Mouse (Mus musculus) limb, embryonic 14.5 days (tissue): ENCODE results near the gene Art4. TPM values are rescaled to one million over a fixed set of nuclear protein-coding genes. Genes with fewer than 3 reads are reported as not detected.

ENCODE experiments used
- ATAC-seq: fragments of 200-750 bp; cut with Nextera tagmentation; 2 replicates; pipeline ENCODE4 v1.8.0; 2017; ENCODE audit warnings: low read depth, moderate number of reproducible peaks, moderate TSS enrichment; ENCODE audit not compliant: low FRiP score
- DNase-seq: peaks from one replicate; pipeline ENCODE4 v3.0.0-alpha.2; 2015; ENCODE audit warnings: low spot score
- H3K27ac ChIP-seq: fragments of 300-500 bp; sonication (generic); replicated peaks from 2 replicates; pipeline ENCODE4 v1.5.1; 2014; ENCODE audit warnings: low read depth, mild to moderate bottlenecking, low read length, moderate library complexity, mixed read lengths
- H3K27me3 ChIP-seq: fragments of 300-500 bp; sonication (generic); 2 replicates; pipeline ENCODE4 v1.6.1; 2014; ENCODE audit warnings: low read length, mixed read lengths; ENCODE audit not compliant: control insufficient read depth, insufficient read depth
- H3K36me3 ChIP-seq: fragments of 300-500 bp; sonication (generic); 2 replicates; pipeline ENCODE4 v1.6.1; 2014; ENCODE audit warnings: mild to moderate bottlenecking, low read length, moderate library complexity, mixed read lengths; ENCODE audit not compliant: control insufficient read depth, insufficient read depth
- H3K4me1 ChIP-seq: fragments of 300-500 bp; sonication (generic); 2 replicates; pipeline ENCODE4 v1.6.1; 2014; ENCODE audit warnings: antibody characterized with exemption, low read length, mixed read lengths; ENCODE audit not compliant: control insufficient read depth, insufficient read depth
- H3K4me2 ChIP-seq: fragments of 300-500 bp; sonication (generic); replicated peaks from 2 replicates; pipeline ENCODE4 v1.6.1; 2014; ENCODE audit warnings: low read depth, mild to moderate bottlenecking, low read length, moderate library complexity; ENCODE audit not compliant: severe bottlenecking
- H3K4me3 ChIP-seq: fragments of 300-500 bp; sonication (generic); replicated peaks from 2 replicates; pipeline ENCODE4 v1.5.1; 2014; ENCODE audit warnings: low read length
- H3K9ac ChIP-seq: fragments of 300-500 bp; sonication (generic); 2 replicates; pipeline ENCODE4 v1.6.1; 2014; ENCODE audit warnings: mild to moderate bottlenecking, low read depth, low read length, moderate library complexity; ENCODE audit not compliant: severe bottlenecking
- H3K9me3 ChIP-seq: fragments of 300-500 bp; sonication (generic); 2 replicates; pipeline ENCODE4 v1.6.1; 2016; ENCODE audit warnings: low read length; ENCODE audit not compliant: control insufficient read depth
- POLR2A ChIP-seq: fragments of 200-500 bp; IDR thresholded peaks from 2 replicates; pipeline ENCODE4 v1.8.0; 2012; ENCODE audit warnings: inconsistent platforms, mild to moderate bottlenecking, moderate library complexity, borderline replicate concordance; ENCODE audit not compliant: insufficient read depth, insufficient read length; ENCODE audit errors: extremely low read depth
- WGBS: fragments of 180-500 bp; shearing (Covaris S2); extraction: QIAGEN DNeasy Blood & Tissue Kit; methylation state at CpG from one replicate; pipeline ENCODE4 v1.1.7; 2014; 5-methylcytosine and 5-hydroxymethylcytosine counted together
- polyA plus RNA-seq, 2 experiments: library from polyadenylated mRNA; depleted of rRNA in 1 of 2; stranded (reverse) in 1 of 2; unstranded in 1 of 2; fragments of >200 nt; fragmentation: Nextera tagmentation in 1 of 2; extraction: Ambion mirVana in 1 of 2; gene quantifications; 2 replicates each; pipeline versions ENCODE4 v1.2.1 to v1.2.3; 2012 to 2014

Gene Art4
- polyA plus RNA-seq, 2 experiments: 2.6 to 3.1 TPM

DNA sequence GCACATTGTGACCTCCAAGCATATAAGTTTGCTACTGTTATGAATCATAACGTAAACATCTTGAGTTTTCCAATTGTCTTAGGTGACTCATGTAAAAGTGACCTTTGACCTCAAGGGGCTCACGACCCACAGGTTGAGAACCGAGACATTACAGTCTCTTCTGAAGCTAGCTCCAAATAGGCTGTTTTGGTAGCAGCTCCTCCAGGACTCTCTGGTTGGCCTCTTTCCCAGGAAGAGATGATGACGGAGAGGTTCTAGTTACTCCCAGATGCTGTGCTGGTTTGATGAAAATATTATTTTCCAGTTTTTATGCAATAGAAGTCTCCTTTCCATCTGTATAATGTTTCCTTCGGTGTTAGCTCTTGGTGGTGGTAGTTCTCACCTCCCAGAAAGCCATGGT, 11.4 kb upstream of the Art4 start:
- WGBS: 63% methylated on average over 5 of the region's 5 CpGs
- Histone ChIP-seq H3K4me2 (no peak overlapping the region), H3K36me3 (0 out of 2 replicates have a peak, but pooled peaks cover 3% of the 10 kb centered on the region), H3K4me1 (peaks cover 19% of the 10 kb centered on the region), H3K9me3 (no peaks in the 10 kb centered on the region), H3K9ac (no peak overlapping the region), H3K27ac (no peak overlapping the region), H3K27me3 (no peaks in the 10 kb centered on the region), H3K4me3 (no peak overlapping the region)
- DNase-seq (peak; percentile 43), ATAC-seq (no peak; the same call in 1 of the 2 replicates)
- TF ChIP-seq POLR2A: no peak

DNA sequence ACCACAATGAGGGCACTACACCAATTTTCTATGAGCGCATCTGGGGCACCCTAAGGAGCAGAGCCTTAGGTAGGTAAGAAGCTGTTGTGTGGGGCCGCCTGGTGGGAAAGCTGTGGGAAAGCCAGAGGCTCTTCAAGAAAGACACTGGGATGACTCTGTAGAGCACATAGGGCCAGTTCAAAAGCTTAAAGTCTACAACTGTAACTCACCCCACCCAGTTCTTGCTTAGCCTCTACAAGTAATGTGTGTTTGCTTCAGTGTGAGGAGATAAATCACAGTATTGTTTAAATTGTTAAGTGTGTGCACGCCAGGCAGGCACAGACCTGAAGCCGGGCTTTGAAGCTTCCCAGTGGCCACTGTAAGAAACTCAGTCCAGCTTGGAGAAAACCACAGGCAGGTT, 8.6 kb upstream of the Art4 start:
- WGBS: 68% methylated on average over 4 of the region's 4 CpGs
- DNase-seq: no peak
- H3K36me3 ChIP-seq: no peaks in the 10 kb centered on the region

DNA sequence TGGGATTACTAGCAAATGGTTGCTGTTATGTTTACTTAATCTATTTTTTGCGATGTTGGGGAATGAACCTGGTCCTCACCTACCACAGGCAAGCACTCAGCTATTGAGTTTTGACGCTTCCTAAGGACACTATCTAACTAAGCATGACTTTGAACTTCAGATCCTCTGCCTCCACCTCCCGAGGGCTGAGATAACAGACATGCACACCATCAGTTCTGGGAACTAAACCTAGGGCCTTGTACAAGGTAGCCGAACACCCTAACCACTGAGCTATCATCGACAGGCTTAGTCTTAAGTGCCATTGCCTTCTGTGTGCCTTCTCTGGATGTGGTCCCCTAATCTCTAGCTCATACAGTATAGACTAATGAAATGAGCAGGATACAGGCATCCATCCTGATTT, 7.8 kb upstream of the Art4 start:
- DNase-seq: no peak
- no peak for TF ChIP-seq POLR2A

More for the DNA sequence above, 8.6 kb upstream of the Art4 start:
- Histone ChIP-seq H3K4me2 (no peak overlapping the region), H3K4me1 (peaks cover 13% of the 10 kb centered on the region), H3K27me3 (no peaks in the 10 kb centered on the region), H3K9me3 (no peaks in the 10 kb centered on the region), H3K9ac (no peak overlapping the region), H3K4me3 (no peak overlapping the region), H3K27ac (no peak overlapping the region)
- TF ChIP-seq POLR2A: no peak
- no peak for ATAC-seq

DNA sequence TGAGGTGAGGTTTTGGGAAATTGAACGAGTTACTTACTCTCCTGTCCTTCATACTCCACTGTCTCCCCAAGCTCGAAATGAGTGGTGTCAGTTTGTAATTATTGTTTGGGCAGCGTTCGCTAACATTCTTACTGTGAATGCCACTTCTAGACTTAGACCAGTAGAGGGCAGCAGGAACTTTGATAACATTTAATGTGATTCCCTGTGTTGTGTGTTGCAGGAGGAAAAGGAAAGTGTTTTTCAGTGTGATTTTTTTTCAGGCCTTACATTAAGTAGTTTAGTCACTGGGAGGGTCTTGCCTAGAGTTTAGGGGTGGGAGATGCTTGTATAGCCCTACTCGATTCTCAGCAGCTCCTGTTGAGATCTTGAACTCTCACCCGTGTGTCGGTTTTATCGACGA, 3.5 kb upstream of the Art4 start:
- peak; percentile 51; the same call in 1 of the 2 replicates for ATAC-seq
- no peak overlapping the region for H3K27ac ChIP-seq

More for the DNA sequence above, 7.8 kb upstream of the Art4 start:
- 91% methylated on average over 5 of the region's 5 CpGs for WGBS
- Histone ChIP-seq H3K4me1 (peaks cover 13% of the 10 kb centered on the region), H3K4me3 (no peak overlapping the region), H3K36me3 (no peaks in the 10 kb centered on the region), H3K27ac (no peak overlapping the region), H3K27me3 (no peaks in the 10 kb centered on the region), H3K9me3 (no peaks in the 10 kb centered on the region), H3K4me2 (no peak overlapping the region), H3K9ac (no peak overlapping the region)
- no peak for ATAC-seq

DNA sequence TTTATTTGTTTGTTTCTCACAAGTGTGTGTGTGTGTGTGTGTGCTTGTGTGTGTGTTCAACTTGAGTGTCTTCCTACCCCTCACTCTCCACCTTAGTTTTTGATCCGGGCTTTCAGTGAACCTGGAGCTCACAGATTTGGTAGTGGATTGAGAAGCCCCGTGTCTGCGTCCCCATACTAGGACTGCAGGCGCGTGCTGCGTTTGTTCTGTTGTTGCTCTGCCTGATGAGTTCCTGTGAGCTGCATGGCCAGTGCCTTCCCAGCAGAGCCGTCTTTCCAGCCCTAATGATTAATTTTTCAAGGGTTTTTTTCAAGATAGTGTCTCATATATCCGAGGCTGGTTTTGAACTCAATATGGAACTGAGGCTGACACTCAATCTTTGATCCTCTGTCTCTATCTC, 887 bp upstream of the Art4 start:
- peaks cover 13% of the 10 kb centered on the region for H3K4me1 ChIP-seq
- no peak for TF ChIP-seq POLR2A
- no peak overlapping the region for H3K4me2 ChIP-seq
- H3K4me3 ChIP-seq: no peak overlapping the region
- no peaks in the 10 kb centered on the region for H3K36me3 ChIP-seq
- H3K27me3 ChIP-seq: no peaks in the 10 kb centered on the region
- no peaks in the 10 kb centered on the region for H3K9me3 ChIP-seq
- ATAC-seq: no peak
- WGBS: 70% methylated on average over 8 of the region's 8 CpGs
- DNase-seq: no peak
- no peak overlapping the region for H3K9ac ChIP-seq
- H3K27ac ChIP-seq: no peak overlapping the region

More for the DNA sequence above, 3.5 kb upstream of the Art4 start:
- H3K36me3 ChIP-seq: no peaks in the 10 kb centered on the region
- peak; percentile 89 for DNase-seq
- H3K27me3 ChIP-seq: no peaks in the 10 kb centered on the region
- no peak overlapping the region for H3K9ac ChIP-seq
- TF ChIP-seq POLR2A: no peak
- H3K4me3 ChIP-seq: no peak overlapping the region
- no peaks in the 10 kb centered on the region for H3K9me3 ChIP-seq
- H3K4me2 ChIP-seq: no peak overlapping the region
- 44% methylated on average over 9 of the region's 9 CpGs for WGBS
- H3K4me1 ChIP-seq: peaks cover 11% of the 10 kb centered on the region

DNA sequence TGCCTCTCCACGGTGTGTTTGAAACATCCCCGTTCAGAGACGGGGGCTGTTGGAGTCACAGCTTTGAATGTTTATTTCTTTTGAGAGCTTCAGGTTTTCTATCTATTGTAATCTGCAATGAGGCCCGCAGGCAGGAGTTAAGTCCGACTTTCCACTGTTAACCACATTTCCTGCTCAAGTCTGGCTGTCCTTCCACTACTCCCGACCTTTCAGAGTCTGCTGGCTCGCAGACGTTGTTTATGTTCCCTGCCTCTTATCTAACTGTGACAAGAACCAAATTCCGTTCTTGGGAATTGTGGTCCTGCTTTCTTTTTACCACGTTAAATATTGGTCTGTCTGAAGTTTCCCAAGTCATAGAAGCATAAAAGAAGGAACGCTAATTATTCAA, 334 bp upstream of the Art4 start:
- Histone ChIP-seq H3K27me3 (no peaks in the 10 kb centered on the region), H3K27ac (no peak overlapping the region), H3K36me3 (no peaks in the 10 kb centered on the region), H3K9me3 (no peaks in the 10 kb centered on the region), H3K4me3 (no peak overlapping the region), H3K4me1 (peaks cover 15% of the 10 kb centered on the region), H3K4me2 (no peak overlapping the region), H3K9ac (no peak overlapping the region)
- TF ChIP-seq POLR2A: no peak
- 28% methylated on average over 11 of the region's 11 CpGs for WGBS
- DNase-seq: no peak
- ATAC-seq: no peak
